Mouse (Mus musculus): ENCODE measurements around the gene Tmem165.

- TF ChIP-seq CTCF (IDR thresholded peaks at IDR 0.05; ENCODE audit: low read depth, low read length) (no peak), POLR2A (IDR thresholded peaks at IDR 0.05; ENCODE audit: extremely low read depth, insufficient read depth, low read length) (no peak)
Observed at GRCm38 (mm10) chr5:76243274-76243673, 59.6 kb downstream of the Tmem165 start.
